Mouse (Mus musculus) liver, embryonic 14.5 days (tissue): ENCODE results near the gene Pik3ca. TPM values are rescaled to one million over a fixed set of nuclear protein-coding genes. Genes with fewer than 3 reads are reported as not detected.

ENCODE experiments used
- ATAC-seq: fragments of 200-750 bp; cut with Nextera tagmentation; 2 replicates; pipeline ENCODE4 v1.8.0; 2017; ENCODE audit warnings: moderate number of reproducible peaks, mild to moderate bottlenecking, moderate library complexity; ENCODE audit not compliant: insufficient read depth
- DNase-seq, 3 experiments: peaks; one replicate each; pipeline ENCODE4 v3.0.0-alpha.2; 2012 to 2013; ENCODE audit warnings: low read depth in 3 of 3, low spot score in 3 of 3
- H3K27ac ChIP-seq: fragments of 300-500 bp; sonication (generic); 2 replicates; pipeline ENCODE4 v1.5.1; 2014; ENCODE audit warnings: moderate library complexity, mild to moderate bottlenecking, control low read depth, inconsistent platforms
- H3K27me3 ChIP-seq: fragments of 300-500 bp; sonication (generic); 2 replicates; pipeline ENCODE4 v1.6.1; 2014; ENCODE audit warnings: mild to moderate bottlenecking, low read length, moderate library complexity; ENCODE audit not compliant: control insufficient read depth, insufficient read depth
- H3K36me3 ChIP-seq: fragments of 300-500 bp; sonication (generic); replicated peaks from 2 replicates; pipeline ENCODE4 v1.6.1; 2014; ENCODE audit warnings: low read depth; ENCODE audit not compliant: control insufficient read depth, insufficient read depth
- H3K4me1 ChIP-seq, 2 experiments: fragments of 200-500 bp in 1 of 2; fragments of 300-500 bp in 1 of 2; sonication (generic) in 1 of 2; replicated peaks; 2 replicates each; pipeline ENCODE4 v1.6.1; 2012 to 2014; ENCODE audit warnings: antibody characterized with exemption in 1 of 2, inconsistent platforms in 1 of 2, low read length in 1 of 2; ENCODE audit not compliant: control insufficient read depth in 2 of 2, insufficient read depth in 2 of 2
- H3K4me2 ChIP-seq: fragments of 300-500 bp; sonication (generic); 2 replicates; pipeline ENCODE4 v1.6.1; 2014; ENCODE audit warnings: low read depth, mild to moderate bottlenecking, control low read depth, moderate library complexity
- H3K4me3 ChIP-seq, 2 experiments: fragments of 200-500 bp in 1 of 2; fragments of 300-500 bp in 1 of 2; sonication (generic) in 1 of 2; 2 replicates each; pipeline ENCODE4 v1.5.1; 2012 to 2014; ENCODE audit warnings: low read depth in 2 of 2, low read length in 2 of 2, mild to moderate bottlenecking in 2 of 2, control low read depth in 1 of 2, inconsistent platforms in 1 of 2, moderate library complexity in 1 of 2; ENCODE audit not compliant: insufficient read depth in 1 of 2
- H3K9ac ChIP-seq: fragments of 300-500 bp; sonication (generic); replicated peaks from 2 replicates; pipeline ENCODE4 v1.6.1; 2014; ENCODE audit warnings: mild to moderate bottlenecking, control low read depth, moderate library complexity
- H3K9me3 ChIP-seq: fragments of 300-500 bp; sonication (generic); 2 replicates; pipeline ENCODE4 v1.6.1; 2016; ENCODE audit warnings: low read length, mixed read lengths; ENCODE audit not compliant: control insufficient read depth
- CTCF ChIP-seq: IDR thresholded peaks from 2 replicates; pipeline ENCODE4 v1.5.1; 2016; ENCODE audit warnings: antibody characterized with exemption, low read depth, control low read depth
- EP300 ChIP-seq: IDR thresholded peaks from 2 replicates; pipeline ENCODE4 v1.6.1; 2016; ENCODE audit warnings: antibody characterized with exemption, low read depth
- WGBS: fragments of 180-500 bp; shearing (Covaris S2); extraction: QIAGEN DNeasy Blood & Tissue Kit; methylation state at CpG from one replicate; pipeline ENCODE4 v1.1.7; 2014; ENCODE audit not compliant: insufficient replicate concordance; 5-methylcytosine and 5-hydroxymethylcytosine counted together
- polyA plus RNA-seq, 2 experiments: library from polyadenylated mRNA; depleted of rRNA in 1 of 2; stranded (reverse) in 1 of 2; unstranded in 1 of 2; fragments of >200 nt; fragmentation: Nextera tagmentation in 1 of 2; extraction: Ambion mirVana in 1 of 2; gene quantifications; 2 replicates each; pipeline versions ENCODE4 v1.2.1 to v1.2.3; 2012 to 2014

Gene Pik3ca
- polyA plus RNA-seq, 2 experiments: 3.5 to 4.2 TPM

GRCm38 (mm10) chr3:32365546-32366245, 31.8 kb upstream of the Pik3ca start, which contains the start of gene Zmat3:
Gene Zmat3 (minus strand): TSS chr3:32366014.
- DNase-seq: peak; percentile 31 to 49 (median 44)
- H3K4me2 ChIP-seq: peak within 1 kb of the TSS; percentile 92
- peaks cover 18% of the 10 kb centered on the region for H3K27me3 ChIP-seq
- H3K4me1 ChIP-seq: peaks cover 0 to 8% of the 10 kb centered on the region in 2 experiments; a peak in 3 of 4 replicates
- TF ChIP-seq CTCF: no peak
- TF ChIP-seq EP300: no peak
- no peaks in the 10 kb centered on the region for H3K36me3 ChIP-seq
- H3K9ac ChIP-seq: peak within 1 kb of the TSS; percentile 60
- 2% methylated on average over 39 of the region's 48 CpGs for WGBS
- peak; percentile 71 for ATAC-seq
- no peak within 1 kb of the TSS for H3K27ac ChIP-seq
- no peaks in the 10 kb centered on the region for H3K9me3 ChIP-seq
- peak within 1 kb of the TSS; percentile 56 to 78 for H3K4me3 ChIP-seq

GRCm38 (mm10) chr3:32366246-32366734, 31.2 kb upstream of the Pik3ca start:
- H3K4me3 ChIP-seq: peak overlapping the region; percentile 56 to 78
- WGBS: 57% methylated on average over 17 of the region's 17 CpGs
- peaks cover 18% of the 10 kb centered on the region for H3K27me3 ChIP-seq
- H3K9me3 ChIP-seq: no peaks in the 10 kb centered on the region
- TF ChIP-seq CTCF (no peak), EP300 (no peak)
- no peak overlapping the region for H3K27ac ChIP-seq
- DNase-seq: no peak
- no peak for ATAC-seq
- peaks cover 0 to 8% of the 10 kb centered on the region in 2 experiments; a peak in 3 of 4 replicates for H3K4me1 ChIP-seq
- peak overlapping the region; percentile 92 for H3K4me2 ChIP-seq
- H3K9ac ChIP-seq: peak overlapping the region; percentile 60
- no peaks in the 10 kb centered on the region for H3K36me3 ChIP-seq

DNA sequence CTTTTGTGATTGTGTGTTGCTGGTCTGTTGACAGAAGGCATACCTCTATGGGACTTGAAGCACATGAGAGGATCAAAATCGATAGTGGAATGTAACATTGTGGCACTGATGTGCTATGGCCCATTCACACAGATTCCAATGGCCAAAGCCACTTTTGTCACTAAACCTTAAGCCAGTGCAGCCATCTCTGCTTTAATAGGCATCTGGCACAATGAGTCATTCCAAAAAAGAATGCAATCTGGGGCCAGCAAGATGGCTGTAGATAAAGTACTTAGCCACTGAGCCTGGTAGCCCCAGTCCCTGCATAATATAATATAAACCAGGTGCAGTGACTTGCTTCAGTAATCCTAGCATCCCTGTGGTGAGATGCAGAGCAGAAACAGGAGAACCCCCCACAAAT, 30.0 kb upstream of the Pik3ca start:
- no peak overlapping the region for H3K4me3 ChIP-seq
- H3K27me3 ChIP-seq: peaks cover 18% of the 10 kb centered on the region

DNA sequence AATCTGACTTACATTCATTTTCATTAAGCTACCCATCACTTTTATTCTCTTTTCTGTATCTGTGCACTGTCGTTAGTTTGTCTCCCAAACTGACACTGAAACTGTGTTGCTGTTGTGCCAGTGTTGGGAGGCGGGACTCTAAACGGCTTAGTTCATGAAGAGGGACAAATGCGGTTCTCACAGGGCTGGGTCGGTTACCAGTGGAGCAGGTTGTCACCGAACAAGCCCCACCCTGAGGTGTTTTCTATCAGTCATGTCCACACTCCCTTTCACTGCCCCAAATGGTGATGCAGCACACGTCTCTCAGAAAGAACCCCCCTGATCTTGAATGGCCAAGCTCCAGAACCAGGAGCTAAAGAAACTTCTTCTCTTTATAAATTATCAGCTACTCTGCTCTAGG, 25.5 kb upstream of the Pik3ca start:
- Histone ChIP-seq H3K9me3 (no peaks in the 10 kb centered on the region), H3K4me2 (no peak overlapping the region), H3K27me3 (peaks cover under 1% of the 10 kb centered on the region; the same call in 1 of the 2 replicates), H3K36me3 (no peaks in the 10 kb centered on the region), H3K9ac (no peak overlapping the region), H3K4me3 (no peak overlapping the region), H3K4me1 (no peaks in the 10 kb centered on the region), H3K27ac (no peak overlapping the region)
- no peak for TF ChIP-seq EP300
- TF ChIP-seq CTCF: no peak
- WGBS: 41% methylated on average over 7 of the region's 7 CpGs
- DNase-seq (no peak), ATAC-seq (no peak)

More for the DNA sequence above, 30.0 kb upstream of the Pik3ca start:
- 60% methylated on average over 1 of the region's 1 CpGs for WGBS
- Histone ChIP-seq H3K4me2 (no peak overlapping the region), H3K9ac (no peak overlapping the region), H3K36me3 (no peaks in the 10 kb centered on the region), H3K9me3 (no peaks in the 10 kb centered on the region), H3K4me1 (peaks cover 0 to 8% of the 10 kb centered on the region in 2 experiments; a peak in 3 of 4 replicates), H3K27ac (no peak overlapping the region)
- DNase-seq (no peak), ATAC-seq (no peak)
- no peak for TF ChIP-seq CTCF
- TF ChIP-seq EP300: no peak

- ATAC-seq: no peak
- H3K4me3 ChIP-seq: no peak overlapping the region
- no peak overlapping the region for H3K4me2 ChIP-seq
Observed at GRCm38 (mm10) chr3:32372470-32372869, 25.0 kb upstream of the Pik3ca start.

More at GRCm38 (mm10) chr3:32372470-32372869, 25.0 kb upstream of the Pik3ca start:
- H3K4me1 ChIP-seq: no peaks in the 10 kb centered on the region
- TF ChIP-seq EP300 (no peak), CTCF (no peak)
- no peaks in the 10 kb centered on the region for H3K9me3 ChIP-seq
- no peak overlapping the region for H3K9ac ChIP-seq
- no peaks in the 10 kb centered on the region for H3K36me3 ChIP-seq
- DNase-seq: no peak
- WGBS: 72% methylated on average over 8 of the region's 8 CpGs
- no peak overlapping the region for H3K27ac ChIP-seq
- H3K27me3 ChIP-seq: no peaks in the 10 kb centered on the region
